Mouse (Mus musculus) cerebellum, adult 11-12 months (tissue): ENCODE results near the gene Notch2.

Experiments used
- DNase-seq: peaks from one replicate; pipeline ENCODE4 v3.0.0; 2022

Notch2 gene

DNA sequence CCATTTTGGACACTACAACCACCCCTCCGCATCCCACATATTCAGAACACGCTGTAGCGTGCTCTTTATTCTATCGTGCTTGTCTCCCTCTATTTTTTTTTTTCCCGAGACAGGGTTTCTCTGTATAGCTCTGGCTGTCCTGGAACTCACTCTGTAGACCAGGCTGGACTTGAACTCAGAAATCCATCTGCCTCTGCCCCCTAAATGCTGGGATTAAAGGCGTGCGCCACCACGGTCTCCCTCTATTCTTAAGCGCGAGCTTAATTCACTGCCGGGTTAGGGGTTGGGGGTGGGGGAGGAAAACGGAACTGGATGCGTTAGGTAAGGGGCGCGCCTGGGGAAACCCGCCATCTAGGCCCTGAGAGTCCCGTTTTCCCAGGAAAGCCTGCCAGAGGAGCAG lies 147.0 kb downstream of the Notch2 start, which contains the start of gene Adam30:
TSS of gene Adam30 (plus strand) at position 301 of the 400 bp plus-strand sequence.
- DNase-seq, result no peak

DNA sequence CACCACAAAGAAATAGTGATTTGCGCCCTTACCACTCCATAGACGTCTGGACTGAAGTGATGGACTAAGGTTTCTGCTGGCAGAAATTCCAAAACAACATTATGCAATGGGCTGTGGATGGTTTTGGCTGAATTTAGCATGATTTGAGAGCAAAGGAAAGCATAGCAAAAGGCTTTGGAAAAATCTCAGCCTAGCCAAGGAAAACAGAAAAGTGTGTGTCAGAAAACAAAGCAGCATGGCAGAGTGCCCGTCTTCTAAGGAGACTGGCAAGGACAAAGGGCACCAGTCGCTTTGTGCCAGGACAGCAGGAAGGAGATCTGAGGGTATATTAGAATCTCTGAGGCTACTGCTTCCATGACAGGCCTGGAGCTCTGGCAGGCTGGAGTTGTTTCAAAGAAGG lies 165.0 kb downstream of the Notch2 start:
- peak; percentile 5 for DNase-seq

DNA sequence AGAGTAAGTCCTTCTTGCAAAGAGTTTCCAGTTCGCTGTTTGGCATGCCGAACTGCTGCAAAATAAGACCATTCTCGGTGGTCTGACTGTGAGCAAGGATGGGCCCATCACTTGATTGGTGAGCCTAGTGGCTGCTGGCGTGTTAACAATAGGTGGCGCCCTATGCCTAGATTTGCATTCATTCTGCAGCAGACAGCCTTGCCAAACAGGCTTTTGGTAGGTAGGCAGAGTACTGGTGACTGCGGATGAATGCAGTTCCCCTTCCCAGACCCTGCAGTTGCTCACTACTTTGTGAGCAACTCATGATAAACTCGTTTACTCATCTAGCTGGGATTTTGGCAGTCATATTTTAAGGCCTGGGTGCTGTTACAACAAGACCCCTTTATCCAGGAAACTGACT lies 167.5 kb downstream of the Notch2 start:
- DNase-seq, result no peak

DNA sequence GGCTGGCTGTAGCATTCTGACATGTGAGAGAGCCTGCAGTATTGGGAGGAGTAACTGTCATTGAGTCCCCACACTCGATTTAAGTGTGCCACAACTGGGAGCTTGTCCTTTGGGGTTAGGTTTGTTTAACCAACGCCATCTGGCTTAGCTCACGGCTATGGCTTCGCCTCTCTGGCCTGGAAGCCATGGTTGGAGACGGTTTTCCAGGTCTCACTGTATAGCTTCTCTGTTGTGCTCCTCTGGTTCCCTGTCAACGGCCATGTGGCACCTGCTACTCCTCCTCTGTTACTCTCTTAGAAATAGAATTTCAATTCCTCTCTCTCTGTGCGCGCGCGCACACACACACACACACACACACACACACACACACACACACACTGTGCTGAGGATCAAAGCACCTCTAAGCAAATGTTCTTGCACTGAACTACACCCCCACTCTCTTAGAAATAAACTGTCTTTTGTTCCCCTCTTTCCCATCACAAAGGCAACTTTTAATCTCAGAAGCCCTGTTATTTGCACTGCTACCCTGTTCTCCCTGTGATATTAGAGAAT lies 171.9 kb downstream of the Notch2 start:
- no peak for DNase-seq

DNA sequence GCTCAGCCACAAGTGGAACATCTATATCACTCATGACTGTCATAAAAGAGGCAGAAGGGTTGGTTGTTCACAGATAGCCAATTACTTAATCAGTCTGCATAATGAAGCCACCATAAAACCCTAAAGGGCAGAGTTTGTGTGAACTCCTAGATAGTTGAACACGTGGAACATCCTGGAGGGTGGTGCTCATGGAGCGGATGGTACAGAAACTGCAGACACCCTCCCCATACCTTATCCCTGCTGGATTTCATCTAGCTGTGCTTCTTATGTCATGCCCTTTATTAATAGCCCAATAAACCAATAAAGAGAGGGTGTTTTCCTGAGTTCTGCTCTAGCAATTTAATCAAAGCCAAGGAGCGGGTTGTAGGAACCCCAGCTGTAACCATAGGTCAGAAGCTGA lies 174.4 kb downstream of the Notch2 start:
- no peak for DNase-seq

DNA sequence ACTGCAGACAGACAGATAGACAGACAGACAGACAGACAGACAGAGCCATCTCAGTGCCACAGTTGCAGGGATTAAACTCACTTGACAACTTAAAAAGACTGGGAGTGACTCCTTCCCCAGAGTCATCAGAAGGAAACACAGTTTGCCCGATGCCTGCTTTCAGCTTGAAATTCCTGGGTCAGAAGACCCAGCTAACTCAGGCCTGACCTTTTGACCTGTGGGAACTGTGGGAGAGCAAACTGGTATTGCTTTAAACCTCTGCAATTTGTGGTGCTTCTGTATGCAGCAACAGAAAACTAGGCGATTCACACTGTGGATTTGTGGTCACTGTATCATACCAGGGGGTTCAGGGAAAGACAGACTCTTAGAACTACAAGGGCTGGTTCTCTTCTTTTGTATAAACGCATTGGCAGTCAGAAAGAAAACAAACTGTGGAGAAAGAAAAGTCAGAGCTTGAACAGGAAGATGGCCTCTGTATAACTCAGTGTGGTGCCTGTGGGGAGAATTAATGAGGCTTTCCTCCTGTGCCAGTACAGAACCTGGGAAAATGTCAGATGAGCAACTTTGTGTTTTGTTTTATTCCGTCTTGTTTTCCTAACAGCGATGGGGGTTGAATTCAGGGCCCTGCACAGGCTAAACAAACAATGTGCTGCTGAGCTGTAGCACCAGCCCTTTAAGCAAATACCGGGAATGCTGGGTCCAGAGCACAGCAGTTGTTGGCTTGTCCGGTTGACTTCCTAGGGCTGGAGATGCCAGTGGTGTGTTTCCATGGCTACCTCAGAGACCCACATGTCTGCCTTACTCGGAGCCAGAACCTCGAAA lies 184.6 kb downstream of the Notch2 start:
- DNase-seq, result peak; percentile 5

DNA sequence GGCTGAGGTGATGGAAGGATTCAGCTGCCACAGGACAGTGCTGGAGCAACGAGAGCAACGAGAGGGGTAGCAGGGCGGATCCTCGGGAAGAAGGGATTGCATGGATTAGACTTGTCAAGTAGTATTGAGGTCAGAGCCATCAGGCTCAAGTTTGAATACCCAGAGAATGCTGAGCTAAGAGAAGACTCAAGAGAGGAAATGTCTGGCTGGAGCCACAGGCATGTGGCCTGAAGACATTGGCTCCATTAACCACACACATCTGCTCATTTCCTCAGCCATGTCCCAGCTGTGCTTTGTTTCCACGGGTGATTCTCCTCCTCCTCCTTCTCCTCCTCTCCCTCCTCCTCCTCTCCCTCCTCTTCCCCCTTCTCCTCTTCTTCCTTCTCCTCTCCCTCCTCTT lies 186.4 kb downstream of the Notch2 start:
- DNase-seq, result no peak
